Mouse (Mus musculus): Measurements from ENCODE around the gene E2f2.

Gene E2f2

GRCm38 (mm10) chr4:136199562-136200292 lies 27.5 kb downstream of the E2f2 start:
- DNase-seq (ENCODE audit: low spot score in 2 of 2): no peak

DNA sequence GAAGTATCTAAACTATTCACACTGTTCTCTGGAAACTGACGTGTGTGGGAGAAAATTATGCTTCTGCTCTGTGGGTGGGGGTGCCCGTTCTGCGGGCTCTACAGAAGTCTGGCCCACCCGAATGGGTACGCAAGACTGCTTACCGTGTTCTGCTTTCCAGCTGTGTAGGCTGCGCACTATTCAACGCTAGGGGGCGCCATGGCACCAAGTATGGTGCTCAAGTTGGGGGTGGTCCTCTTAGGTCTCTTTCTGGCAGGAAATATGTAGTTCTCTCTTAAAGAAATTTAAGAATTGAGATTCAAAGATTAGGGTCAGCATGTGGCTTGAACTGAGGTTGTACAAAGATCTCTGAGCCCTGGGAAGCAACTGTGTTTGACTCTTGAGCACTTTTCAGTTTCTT lies 30.3 kb downstream of the E2f2 start:
- DNase-seq (ENCODE audit: low spot score in 2 of 2): no peak

DNA sequence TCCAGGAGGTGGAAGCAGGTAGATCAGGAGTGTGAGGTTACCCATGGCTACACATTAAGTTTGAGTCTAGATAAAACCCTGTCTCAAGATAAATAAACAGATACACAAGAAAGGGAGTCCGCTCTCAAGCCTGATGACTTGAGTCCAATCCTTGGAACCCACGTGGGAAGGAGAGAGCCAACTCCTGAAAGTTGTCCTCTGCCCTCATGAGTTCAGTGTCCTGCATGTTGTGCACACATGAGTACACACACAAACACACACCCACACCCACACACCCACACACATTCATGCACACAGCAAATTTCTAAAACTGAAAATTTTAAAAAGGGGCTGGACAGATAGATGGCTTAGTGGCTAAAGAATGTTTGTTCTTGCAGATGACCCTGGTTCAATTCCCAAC lies 32.6 kb downstream of the E2f2 start:
- DNase-seq (ENCODE audit: low spot score in 2 of 2): no peak

- peak; percentile 89 to 95 for DNase-seq (ENCODE audit: low spot score in 2 of 2)
Measured at GRCm38 (mm10) chr4:136206033-136206893, 34.1 kb downstream of the E2f2 start, which contains the start of gene Asap3. TSS of gene Asap3 (plus strand) at chr4:136206365.

DNA sequence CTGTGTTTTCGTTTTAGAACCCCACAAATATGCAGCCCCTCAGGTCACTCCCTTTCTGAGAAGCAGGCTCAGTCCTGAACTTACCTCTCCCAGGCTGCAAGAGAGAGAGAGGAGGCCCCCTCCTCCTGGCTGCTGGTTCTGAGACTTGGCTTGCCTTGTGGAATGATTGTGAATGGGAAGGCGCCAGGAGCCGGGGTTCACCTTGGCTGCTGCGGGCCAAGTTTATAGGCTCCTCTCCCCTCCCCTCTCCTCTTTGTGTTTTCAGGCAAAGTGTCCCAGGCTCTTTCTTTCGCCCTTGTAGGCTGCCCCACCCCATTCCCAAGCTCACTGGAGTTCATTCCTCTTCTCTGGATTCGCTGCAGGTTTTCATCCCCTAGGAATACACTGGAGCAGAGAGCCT lies 34.7 kb downstream of the E2f2 start:
- peak; percentile 43 to 60 for DNase-seq (ENCODE audit: low spot score in 2 of 2)

GRCm38 (mm10) chr4:136210931-136211330 lies 38.7 kb downstream of the E2f2 start:
- DNase-seq (ENCODE audit: low spot score in 2 of 2): no peak

DNA sequence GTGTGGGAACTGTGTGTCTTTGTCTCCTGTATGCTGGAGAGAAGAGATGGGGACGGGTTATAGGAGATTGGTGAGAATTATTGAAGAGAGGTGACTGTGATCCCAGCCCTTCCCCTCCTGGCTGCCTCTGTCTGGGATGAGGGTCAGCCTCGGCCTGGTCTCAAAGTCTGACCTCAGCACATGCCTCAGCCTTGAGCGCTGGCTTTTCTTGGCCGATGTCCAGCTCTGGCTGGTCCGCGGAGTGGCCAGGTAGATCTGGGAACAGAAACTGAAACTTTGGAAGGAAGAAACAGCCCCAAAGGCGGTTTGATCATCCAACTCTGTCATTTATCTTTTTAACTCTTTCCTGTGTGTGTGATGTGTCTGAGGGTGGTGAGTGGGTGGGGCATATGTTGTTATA lies 41.4 kb downstream of the E2f2 start:
- no peak for DNase-seq (ENCODE audit: low spot score in 2 of 2)

DNA sequence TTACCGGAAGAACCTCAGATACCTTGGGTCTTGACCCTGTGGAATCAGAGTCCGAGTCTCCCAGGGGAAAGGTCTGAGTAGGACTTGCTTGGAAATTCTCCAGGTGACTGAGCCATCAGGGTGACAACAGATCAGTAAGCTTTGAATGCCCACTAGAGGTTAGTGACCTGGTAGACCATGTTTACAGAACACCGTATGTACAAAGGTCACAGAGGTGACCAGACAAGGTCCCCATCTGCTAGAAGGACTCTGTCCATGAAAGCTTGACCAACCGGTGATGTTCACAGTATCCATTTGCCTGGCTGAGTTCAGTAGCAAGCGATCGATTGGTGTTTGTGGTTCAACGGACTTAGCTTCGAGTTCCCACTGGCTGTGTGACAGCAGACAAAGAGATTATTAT lies 42.6 kb downstream of the E2f2 start:
- DNase-seq (ENCODE audit: low spot score in 2 of 2): no peak

- DNase-seq (ENCODE audit: low spot score in 2 of 2): no peak
Measured at GRCm38 (mm10) chr4:136215576-136215975, 43.4 kb downstream of the E2f2 start.

- DNase-seq (ENCODE audit: low spot score in 2 of 2): no peak
Measured at GRCm38 (mm10) chr4:136217063-136217462, 44.9 kb downstream of the E2f2 start.

DNA sequence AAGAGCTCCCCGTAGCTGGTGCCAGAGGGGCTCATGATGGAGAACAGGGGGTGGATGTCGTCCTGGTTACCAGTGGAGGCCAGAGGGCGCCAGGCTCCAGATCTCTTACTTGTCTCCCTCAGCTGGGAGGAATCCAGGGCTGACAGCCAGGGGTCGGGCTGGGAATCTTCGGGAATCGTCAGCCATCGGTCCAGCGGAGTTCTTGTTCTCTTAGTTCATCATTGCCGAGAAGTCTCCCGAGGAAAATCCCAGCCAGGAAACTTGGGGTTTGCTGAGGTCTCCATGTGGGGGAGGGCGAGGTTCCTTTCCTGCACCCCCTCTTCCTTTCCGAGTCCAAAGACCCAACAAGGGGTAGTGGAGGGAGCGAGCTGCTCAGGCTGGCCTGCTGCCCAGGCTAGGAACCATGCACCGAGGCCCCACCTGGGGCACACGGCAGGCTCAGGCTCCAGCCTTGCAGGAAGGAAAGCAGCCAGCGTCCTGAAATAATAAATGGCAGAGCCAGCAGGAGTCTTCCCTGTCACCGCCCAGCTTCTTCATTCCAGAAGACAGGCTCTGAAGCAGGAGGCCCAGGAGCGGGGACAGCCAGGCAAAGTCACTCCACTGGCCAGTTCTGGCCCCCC lies 46.5 kb downstream of the E2f2 start:
- DNase-seq (ENCODE audit: low spot score in 2 of 2): peak; percentile 85 to 91

- peak in 1 of 2 experiments; percentile 26 for DNase-seq (ENCODE audit: low spot score in 2 of 2)
Measured at GRCm38 (mm10) chr4:136220133-136220775, 48.1 kb downstream of the E2f2 start.

DNA sequence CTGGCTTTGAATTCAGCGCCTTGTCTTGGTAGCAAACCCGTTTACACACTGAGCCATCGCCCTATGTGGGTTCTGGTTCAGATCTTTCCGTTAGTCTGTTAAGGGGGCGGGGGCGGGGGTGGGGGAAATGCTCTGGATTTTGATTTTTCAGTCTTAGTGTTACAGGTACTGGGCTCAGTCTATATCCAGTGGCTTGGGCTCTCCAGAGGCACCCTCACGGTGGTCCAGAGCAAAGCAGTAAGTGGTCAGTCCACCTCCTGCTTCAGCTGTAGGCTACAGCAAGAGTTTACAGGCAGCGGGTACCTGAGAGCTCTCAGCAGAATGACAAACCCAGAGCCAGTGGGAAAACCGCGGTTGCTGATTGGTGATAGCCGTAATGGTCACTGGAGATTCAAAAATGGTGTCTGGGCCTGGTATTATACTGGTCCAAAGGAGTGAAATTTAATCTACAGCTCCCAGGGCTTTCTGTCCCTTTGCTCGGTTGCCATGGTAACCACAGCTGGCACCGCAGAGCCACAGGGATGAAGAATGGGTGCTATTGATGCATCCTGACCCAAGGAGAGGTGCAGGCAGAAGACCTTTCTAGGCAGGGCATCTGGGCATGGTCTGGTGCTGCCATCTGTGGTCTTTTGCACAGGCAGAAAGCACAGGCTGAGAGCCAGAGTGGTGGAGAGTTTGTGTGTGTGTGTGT lies 51.5 kb downstream of the E2f2 start:
- no peak for DNase-seq (ENCODE audit: low spot score in 2 of 2)

GRCm38 (mm10) chr4:136224240-136224559 lies 52.0 kb downstream of the E2f2 start:
- no peak for DNase-seq (ENCODE audit: low spot score in 2 of 2)

GRCm38 (mm10) chr4:136224677-136225460 lies 52.7 kb downstream of the E2f2 start:
- no peak for DNase-seq (ENCODE audit: low spot score in 2 of 2)

GRCm38 (mm10) chr4:136227408-136227807 lies 55.2 kb downstream of the E2f2 start:
- peak in 1 of 2 experiments; percentile 44 for DNase-seq (ENCODE audit: low spot score in 2 of 2)

DNA sequence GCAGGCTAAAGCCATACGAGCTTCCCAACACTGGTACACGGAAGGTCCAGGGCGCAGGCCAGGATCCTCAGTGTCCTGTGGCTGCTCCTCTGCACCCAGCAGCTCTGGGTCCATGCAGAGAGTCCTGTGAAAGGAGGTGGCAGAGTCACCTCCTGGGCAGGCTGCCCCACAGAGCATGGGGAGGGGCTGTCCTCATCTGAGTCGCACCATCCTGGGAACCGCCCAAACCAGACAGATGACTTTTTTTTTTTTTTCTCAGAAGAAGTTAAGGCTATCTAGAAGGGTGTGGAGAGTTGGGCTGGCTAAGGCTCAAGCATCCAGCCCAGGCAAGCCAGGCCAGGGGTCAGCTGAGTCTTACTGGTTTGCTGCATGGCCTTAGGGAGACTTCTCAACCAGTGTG lies 56.4 kb downstream of the E2f2 start:
- peak in 1 of 2 experiments; percentile 53 for DNase-seq (ENCODE audit: low spot score in 2 of 2)

DNA sequence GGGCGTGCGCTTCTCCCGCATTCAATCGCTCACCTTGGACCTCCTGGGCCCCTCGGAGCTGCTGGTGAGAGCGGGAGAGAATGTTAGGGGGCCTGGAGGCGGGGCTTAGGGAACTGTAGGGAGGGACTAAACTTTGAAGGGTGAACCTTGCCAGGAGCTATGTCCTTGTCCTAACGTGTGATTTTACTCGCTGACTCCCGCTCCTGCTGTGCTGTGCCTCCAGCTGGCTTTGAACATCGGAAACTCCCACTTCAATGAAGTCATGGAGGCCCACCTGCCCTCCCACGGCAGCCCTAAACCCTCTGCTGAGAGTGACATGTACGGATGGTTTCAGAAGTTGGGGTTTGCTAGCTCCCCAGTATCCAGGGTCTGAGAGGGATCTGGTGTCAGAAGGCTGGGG lies 66.5 kb downstream of the E2f2 start:
- DNase-seq (ENCODE audit: low spot score in 2 of 2): no peak

- DNase-seq (ENCODE audit: low spot score in 2 of 2): no peak
Measured at GRCm38 (mm10) chr4:136239111-136239510, 66.9 kb downstream of the E2f2 start.

DNA sequence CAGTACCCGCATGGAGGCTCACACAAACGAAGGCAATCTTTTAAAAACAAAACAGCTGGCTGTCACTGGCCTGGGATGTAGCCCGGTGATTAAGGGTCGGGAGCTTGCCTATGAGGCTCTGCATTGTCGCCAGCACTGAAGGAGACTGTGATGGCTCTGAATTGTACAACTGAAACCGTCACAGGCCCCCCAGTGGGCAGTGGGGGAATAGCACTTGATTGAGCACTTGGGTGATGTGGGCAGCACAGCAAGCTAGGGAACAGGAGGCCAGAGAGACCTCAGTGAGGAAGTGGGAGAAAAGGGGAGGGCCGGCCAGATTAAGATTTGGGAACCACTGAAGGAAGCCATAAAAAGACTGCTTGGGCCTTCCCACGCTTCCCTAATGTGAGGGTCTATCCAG lies 67.4 kb downstream of the E2f2 start:
- DNase-seq (ENCODE audit: low spot score in 2 of 2): peak; percentile 73 to 89

DNA sequence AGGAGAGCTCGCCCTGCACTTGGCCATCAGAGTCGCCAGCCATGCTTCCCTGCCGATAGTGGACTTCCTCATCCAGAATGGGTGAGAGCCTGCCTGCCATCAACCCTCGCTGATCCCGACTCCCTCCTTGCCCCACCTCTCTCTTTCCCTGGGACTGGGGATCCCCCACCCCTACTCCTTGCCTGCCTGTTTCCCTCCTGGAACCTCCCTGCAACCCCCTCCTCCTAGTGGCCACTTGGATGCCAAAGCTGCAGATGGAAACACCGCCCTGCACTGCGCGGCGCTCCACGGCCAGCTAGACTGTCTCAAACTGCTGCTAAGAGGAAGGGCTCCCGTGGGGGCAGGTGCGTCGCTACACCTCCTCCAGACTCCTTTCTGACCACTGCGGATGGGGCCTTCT lies 67.9 kb downstream of the E2f2 start:
- no peak for DNase-seq (ENCODE audit: low spot score in 2 of 2)
